Mouse (Mus musculus): Measurements from ENCODE around the gene Serpina9.

DNA sequence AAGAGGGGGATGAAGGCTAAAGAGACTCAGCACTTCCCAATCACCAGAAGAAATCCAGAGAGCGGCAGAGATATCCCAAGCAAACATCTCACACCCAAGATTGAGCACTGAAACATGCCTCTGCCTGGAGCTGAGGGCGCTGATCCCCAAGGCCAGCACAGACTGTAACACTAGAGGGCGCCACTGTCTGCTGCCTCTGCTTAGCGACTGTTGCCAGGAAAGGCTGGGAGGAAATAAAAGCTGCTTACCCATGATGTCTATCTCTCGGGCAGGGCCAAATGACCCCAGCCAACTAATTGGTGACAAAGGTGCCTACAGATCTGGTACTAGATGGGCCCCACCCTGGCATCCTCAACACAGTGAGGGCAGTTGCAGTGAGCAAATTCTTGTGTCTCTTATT lies 35.7 kb downstream of the Serpina9 start:
- TF ChIP-seq CTCF (IDR thresholded peaks at IDR 0.05; ENCODE audit: low read depth), result peak; percentile 78
- TF ChIP-seq EP300 (optimal IDR thresholded peaks at IDR 0.05), result no peak

Data from stomach, postnatal 0 days (tissue).